Mouse (Mus musculus) adrenal gland, postnatal 0 days (tissue): ENCODE results near the gene Lrrc3. TPM values are rescaled to one million over a fixed set of nuclear protein-coding genes. Genes with fewer than 3 reads are reported as not detected.

ENCODE experiments used
- polyA plus RNA-seq: library from polyadenylated mRNA; unstranded; fragments of >200 nt; fragmentation: Nextera tagmentation; extraction: Ambion mirVana; gene quantifications from 2 replicates; pipeline ENCODE4 v1.2.1, GENCODE M21; 2015

The Lrrc3 gene
- 4.3 and 8.2 TPM in 2 replicates for polyA plus RNA-seq

GRCm38 (mm10) chr10:77902211-77902893 is at the start of gene Lrrc3:
Gene Lrrc3 (minus strand): TSS chr10:77902536.

GRCm38 (mm10) chr10:77861675-77862074 is 40.7 kb downstream of the Lrrc3 start, which contains the start of gene Gm3285:
Gene Gm3285 (plus strand): TSS chr10:77861975.

DNA sequence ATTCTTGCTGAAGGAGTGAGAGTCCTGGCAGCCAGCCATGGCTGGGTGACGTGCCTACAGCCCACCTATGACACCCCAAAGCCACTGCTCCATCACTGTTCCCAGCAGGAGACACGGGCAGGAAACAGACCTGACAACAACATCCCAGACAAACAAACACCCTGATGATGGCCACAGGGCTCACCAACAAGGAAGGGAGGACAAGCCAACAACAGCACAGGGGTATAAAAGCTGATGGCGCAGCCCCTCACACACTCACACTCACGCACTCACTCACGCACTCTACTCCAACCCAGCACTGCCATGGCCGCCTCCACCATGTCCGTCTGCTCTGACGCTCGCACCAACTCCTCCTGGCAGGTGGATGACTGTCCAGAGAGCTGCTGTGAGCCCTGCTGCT is 49.8 kb downstream of the Lrrc3 start, which contains the start of gene Gm10318:
Gene Gm10318 (plus strand): TSS at position 301 of the 400 bp plus-strand sequence.

Other genes with a start within 250 kb of the Lrrc3 start
- 0.44 and 0.91 TPM in 2 replicates for gene Tspear, start 216.0 kb downstream of the Lrrc3 start, polyA plus RNA-seq
- not detected in 2 replicates for gene Gm19402, start 211.8 kb downstream of the Lrrc3 start, polyA plus RNA-seq
- gene Gm9508, start 205.3 kb downstream of the Lrrc3 start, polyA plus RNA-seq: not detected in 2 replicates
- not detected in 2 replicates for gene Gm10272, start 195.9 kb downstream of the Lrrc3 start, polyA plus RNA-seq
- not detected in 2 replicates for gene Gm10024, start 191.1 kb downstream of the Lrrc3 start, polyA plus RNA-seq
- gene Gm10142, start 186.7 kb downstream of the Lrrc3 start, polyA plus RNA-seq: not detected in 2 replicates
- gene Krtap12-1, start 181.9 kb downstream of the Lrrc3 start, polyA plus RNA-seq: not detected in 2 replicates
- gene Gm10100, start 176.1 kb downstream of the Lrrc3 start, polyA plus RNA-seq: not detected in 2 replicates
- gene Gm18596, start 159.9 kb downstream of the Lrrc3 start, polyA plus RNA-seq: not detected in 2 replicates
- not detected in 2 replicates for gene Gm9736, start 151.2 kb downstream of the Lrrc3 start, polyA plus RNA-seq
- gene Gm3233, start 142.9 kb downstream of the Lrrc3 start, polyA plus RNA-seq: not detected in 2 replicates
- gene Gm3238, start 131.2 kb downstream of the Lrrc3 start, polyA plus RNA-seq: not detected in 2 replicates
- gene Gm7138, start 125.6 kb downstream of the Lrrc3 start, polyA plus RNA-seq: not detected in 2 replicates
- not detected in 2 replicates for gene Gm3250, start 120.0 kb downstream of the Lrrc3 start, polyA plus RNA-seq
- not detected in 2 replicates for gene Gm7137, start 114.3 kb downstream of the Lrrc3 start, polyA plus RNA-seq
- gene Gm9639, start 107.5 kb downstream of the Lrrc3 start, polyA plus RNA-seq: not detected in 2 replicates
- gene Gm19668, start 103.4 kb downstream of the Lrrc3 start, polyA plus RNA-seq: not detected in 2 replicates
- not detected in 2 replicates for gene Gm9507, start 90.7 kb downstream of the Lrrc3 start, polyA plus RNA-seq
- not detected in 2 replicates for gene Gm2696, start 87.9 kb downstream of the Lrrc3 start, polyA plus RNA-seq
- gene Krtap10-4, start 75.4 kb downstream of the Lrrc3 start, polyA plus RNA-seq: not detected in 2 replicates
- gene Krtap10-10, start 66.6 kb downstream of the Lrrc3 start, polyA plus RNA-seq: not detected in 2 replicates
- gene Gm36176, start 55.7 kb downstream of the Lrrc3 start, polyA plus RNA-seq: not detected in 2 replicates
- not detected in 2 replicates for gene Gm10318, start 49.7 kb downstream of the Lrrc3 start, polyA plus RNA-seq
- not detected in 2 replicates for gene Gm3285, start 40.6 kb downstream of the Lrrc3 start, polyA plus RNA-seq
- 0.85 and 1.3 TPM in 2 replicates for gene Trpm2, start 68.0 kb upstream of the Lrrc3 start, polyA plus RNA-seq
- gene 1810043G02Rik, start 76.0 kb upstream of the Lrrc3 start, polyA plus RNA-seq: 28.7 and 30.4 TPM in 2 replicates
- 31.0 and 54.7 TPM in 2 replicates for gene Pfkl, start 107.5 kb upstream of the Lrrc3 start, polyA plus RNA-seq
- gene Dnmt3l, start 139.4 kb upstream of the Lrrc3 start, polyA plus RNA-seq: 6.2 and 10.3 TPM in 2 replicates
- gene Aire, start 141.1 kb upstream of the Lrrc3 start, polyA plus RNA-seq: 0.07 and 0.08 TPM in 2 replicates
- gene Icosl, start 166.8 kb upstream of the Lrrc3 start, polyA plus RNA-seq: 4.5 and 5.5 TPM in 2 replicates